Mouse (Mus musculus) layer of hippocampus, adult 2 months (tissue): ENCODE measurements around the gene Ckap2l. TPM values are rescaled to one million over a fixed set of nuclear protein-coding genes. Genes with fewer than 3 reads are reported as not detected.

ENCODE experiments used
- DNase-seq, 2 experiments: peaks; one replicate each; pipeline ENCODE4 v3.0.0; 2022; ENCODE audit warnings: low spot score in 2 of 2
- H3K27ac ChIP-seq: fragments of 200-600 bp; 2 replicates; pipeline ENCODE4 v1.8.1; 2022
- H3K4me3 ChIP-seq: fragments of 200-600 bp; 2 replicates; pipeline ENCODE4 v1.8.1; 2022; ENCODE audit warnings: mild to moderate bottlenecking
- CTCF ChIP-seq: fragments of 200-600 bp; conservative IDR thresholded peaks from 2 replicates; pipeline ENCODE4 v1.8.1; 2022; ENCODE audit warnings: antibody characterized with exemption, mild to moderate bottlenecking, moderate library complexity
- total RNA-seq, 2 experiments: library from RNA; stranded (reverse); gene quantifications; 2 replicates each; pipeline ENCODE4 v1.2.3; 2021

Gene Ckap2l
- total RNA-seq, 2 experiments from 2014 or later: 0.44 to 0.64 TPM

DNA sequence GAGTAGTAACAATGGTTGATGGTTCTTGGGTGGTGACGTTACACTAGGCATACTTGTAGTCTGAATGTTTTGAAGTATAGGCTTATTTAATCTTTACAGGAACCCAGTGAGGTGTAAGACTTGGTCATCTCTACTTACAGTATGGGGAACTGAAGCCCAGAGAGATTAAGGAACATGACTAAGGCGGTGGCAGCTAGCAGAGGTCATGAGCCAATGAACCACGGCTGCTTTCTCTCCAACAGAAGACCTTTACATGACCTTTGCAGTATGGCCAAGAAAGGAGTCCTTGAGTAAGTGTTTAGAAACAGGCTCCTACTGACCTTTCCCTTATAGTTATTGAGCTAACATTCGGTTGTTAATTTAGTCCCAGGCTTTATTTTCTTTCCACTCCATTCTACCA lies 9.0 kb upstream of the Ckap2l start:
- no peak for DNase-seq
- Histone ChIP-seq H3K4me3 (no peak overlapping the region), H3K27ac (no peak overlapping the region)
- TF ChIP-seq CTCF: no peak

- DNase-seq: peak in 1 of 2 experiments; percentile 23
- TF ChIP-seq CTCF: no peak
- Histone ChIP-seq H3K27ac (peak overlapping the region; percentile 98), H3K4me3 (peak overlapping the region; percentile 88)
Observed at GRCm38 (mm10) chr2:129297589-129297982, 574 bp upstream of the Ckap2l start.

GRCm38 (mm10) chr2:129296086-129296485 lies 926 bp downstream of the Ckap2l start:
- DNase-seq: no peak
- Histone ChIP-seq H3K27ac (no peak overlapping the region), H3K4me3 (no peak overlapping the region)
- no peak for TF ChIP-seq CTCF

- no peak for TF ChIP-seq CTCF
- Histone ChIP-seq H3K27ac (no peak overlapping the region), H3K4me3 (no peak overlapping the region)
- no peak for DNase-seq
Observed at GRCm38 (mm10) chr2:129295075-129295474, 1.9 kb downstream of the Ckap2l start.

GRCm38 (mm10) chr2:129273823-129274222 lies 23.2 kb downstream of the Ckap2l start:
- Histone ChIP-seq H3K27ac (no peak overlapping the region), H3K4me3 (no peak overlapping the region)
- DNase-seq: no peak
- no peak for TF ChIP-seq CTCF

GRCm38 (mm10) chr2:129270621-129271020 lies 26.4 kb downstream of the Ckap2l start:
- no peak for DNase-seq
- H3K4me3 ChIP-seq: no peak overlapping the region
- no peak overlapping the region for H3K27ac ChIP-seq
- no peak for TF ChIP-seq CTCF

DNA sequence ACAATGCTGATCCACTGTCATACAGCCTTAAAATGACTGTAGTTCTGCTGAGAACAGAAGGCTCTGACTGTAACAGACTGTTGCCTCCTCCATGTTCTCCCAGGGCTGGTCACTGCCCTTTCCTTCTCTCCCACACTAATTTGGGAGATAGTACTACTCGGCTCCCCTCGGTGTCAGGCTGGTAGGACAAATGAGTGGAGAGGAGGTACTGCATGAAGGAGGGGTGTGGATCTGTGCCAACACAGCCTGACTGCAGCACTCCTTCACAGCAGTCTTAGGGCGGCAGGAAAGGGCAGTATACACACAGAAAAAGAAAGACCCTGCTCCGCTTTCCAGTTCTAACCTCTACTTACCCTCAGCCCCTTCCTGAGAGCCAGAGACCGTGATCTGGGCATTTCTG lies 27.0 kb downstream of the Ckap2l start:
- Histone ChIP-seq H3K4me3 (no peak overlapping the region), H3K27ac (no peak overlapping the region)
- no peak for DNase-seq
- no peak for TF ChIP-seq CTCF

- no peak overlapping the region for H3K27ac ChIP-seq
- no peak for DNase-seq
- H3K4me3 ChIP-seq: no peak overlapping the region
- no peak for TF ChIP-seq CTCF
Observed at GRCm38 (mm10) chr2:129269161-129269643, 27.8 kb downstream of the Ckap2l start.

- H3K27ac ChIP-seq: no peak overlapping the region
- no peak overlapping the region for H3K4me3 ChIP-seq
- TF ChIP-seq CTCF: no peak
- no peak for DNase-seq
Observed at GRCm38 (mm10) chr2:129267738-129268137, 29.3 kb downstream of the Ckap2l start.

DNA sequence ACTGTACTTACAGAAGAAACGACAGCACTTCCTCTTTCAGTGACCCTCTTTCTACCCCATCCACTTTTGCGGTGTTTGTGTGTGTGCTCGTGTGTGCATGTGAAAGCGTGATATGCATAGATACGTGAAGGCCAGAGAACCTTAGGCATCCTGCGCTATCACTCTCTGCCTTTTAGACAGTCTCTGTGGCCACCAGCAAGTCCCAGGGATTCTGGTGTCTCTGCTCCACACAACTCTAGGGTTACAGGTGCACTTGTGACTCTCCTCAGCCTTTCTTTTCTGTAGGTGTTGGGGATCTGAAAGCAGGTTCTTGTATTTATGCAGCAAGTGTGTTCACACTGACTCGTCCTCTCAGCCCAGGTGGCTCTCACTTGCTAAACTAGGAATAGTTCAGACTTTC lies 31.7 kb downstream of the Ckap2l start:
- DNase-seq: no peak
- no peak overlapping the region for H3K4me3 ChIP-seq
- no peak for TF ChIP-seq CTCF
- H3K27ac ChIP-seq: no peak overlapping the region

DNA sequence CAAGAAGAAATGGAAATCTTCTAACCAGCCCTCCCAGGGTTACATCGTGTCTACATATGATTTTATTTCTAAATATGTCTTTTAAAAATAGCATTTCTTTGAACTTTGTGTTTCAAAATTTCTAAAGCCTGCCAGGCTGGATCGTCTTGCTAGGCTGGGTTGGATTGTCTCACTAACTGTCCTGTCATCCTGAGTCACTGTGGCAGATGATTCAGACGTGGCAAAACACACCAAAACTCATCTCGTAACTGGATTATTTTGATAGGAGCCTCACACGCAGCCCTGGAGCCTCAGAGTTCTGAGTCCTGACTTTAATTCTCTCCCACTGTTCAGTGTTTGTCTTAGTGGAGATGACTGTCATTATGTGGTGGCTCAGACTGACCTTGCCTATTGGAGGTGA lies 33.9 kb downstream of the Ckap2l start:
- TF ChIP-seq CTCF: no peak

DNA sequence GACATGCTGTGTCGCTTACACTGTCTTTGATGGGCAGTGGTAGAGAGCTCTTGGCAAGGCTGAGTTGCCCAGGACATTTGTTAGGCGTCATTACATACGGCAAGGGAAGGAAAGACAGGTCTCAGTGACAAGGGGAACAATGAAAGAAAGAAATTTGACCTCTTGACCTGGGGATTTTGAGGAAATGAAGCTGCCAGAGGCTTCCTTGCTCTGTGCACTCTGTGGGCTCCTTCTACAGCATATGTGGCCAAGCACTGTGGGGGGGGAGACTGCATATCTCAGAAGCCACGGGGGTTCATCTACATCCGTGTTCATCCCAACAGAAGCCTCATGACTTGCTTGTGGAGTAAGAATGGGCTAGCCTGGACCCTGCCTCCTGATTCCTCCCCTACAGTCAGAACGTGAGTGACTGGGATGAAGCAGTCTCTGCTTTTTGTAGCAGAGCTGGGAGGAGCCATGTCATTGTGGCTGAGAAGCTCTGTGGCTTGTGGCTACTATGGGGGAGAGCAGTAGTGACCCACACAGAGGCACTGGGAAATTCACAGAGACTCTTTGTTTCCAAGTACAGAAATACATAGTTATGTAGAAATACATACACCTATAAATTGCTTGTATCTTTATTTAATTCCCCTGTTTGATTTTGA lies 35.7 kb downstream of the Ckap2l start:
- DNase-seq: no peak
- H3K27ac ChIP-seq: no peak overlapping the region
- no peak overlapping the region for H3K4me3 ChIP-seq
- TF ChIP-seq CTCF: no peak

More for the DNA sequence above, 33.9 kb downstream of the Ckap2l start:
- H3K27ac ChIP-seq: no peak overlapping the region
- H3K4me3 ChIP-seq: no peak overlapping the region
- DNase-seq: no peak

- TF ChIP-seq CTCF: no peak
- no peak overlapping the region for H3K4me3 ChIP-seq
- DNase-seq: no peak
- H3K27ac ChIP-seq: no peak overlapping the region
Observed at GRCm38 (mm10) chr2:129260646-129261045, 36.4 kb downstream of the Ckap2l start.

GRCm38 (mm10) chr2:129258475-129259211 lies 38.4 kb downstream of the Ckap2l start:
- no peak overlapping the region for H3K27ac ChIP-seq
- DNase-seq: peak; percentile 85 to 86
- no peak overlapping the region for H3K4me3 ChIP-seq
- peak; percentile 94 for TF ChIP-seq CTCF
